Mouse (Mus musculus) induced T-regulatory cell, adult 2 months (primary cell): ENCODE measurements around the gene Zfp385c.
"Not testable (repeated sequence)": the region's sequence is repeated elsewhere in the genome, so short reads cannot be mapped to it uniquely, and the experiment has no call there.

Source experiments
- DNase-seq: peaks from one replicate; pipeline ENCODE4 v3.0.0-alpha.2; 2012; ENCODE audit warnings: low read depth

The Zfp385c gene

GRCm38 (mm10) chr11:100595533-100595932, 96.7 kb downstream of the Zfp385c start:
- DNase-seq: no peak

- DNase-seq: no peak
These were observed 97.6 kb downstream of the Zfp385c start for GRCm38 (mm10) chr11:100594608-100595007.

GRCm38 (mm10) chr11:100592346-100593046, 99.8 kb downstream of the Zfp385c start:
- no peak for DNase-seq

GRCm38 (mm10) chr11:100588462-100588861, 103.8 kb downstream of the Zfp385c start:
- DNase-seq: peak; percentile 73

- DNase-seq: no peak
These were observed 107.1 kb downstream of the Zfp385c start for GRCm38 (mm10) chr11:100585148-100585547.

GRCm38 (mm10) chr11:100584561-100584961, 107.7 kb downstream of the Zfp385c start:
- peak; percentile 50 for DNase-seq

- DNase-seq: peak; percentile 55
These were observed 109.4 kb downstream of the Zfp385c start for GRCm38 (mm10) chr11:100582836-100583235.

- not testable (repeated sequence) for DNase-seq
These were observed 109.8 kb downstream of the Zfp385c start for GRCm38 (mm10) chr11:100582413-100582812.

- DNase-seq: no peak
These were observed 110.5 kb downstream of the Zfp385c start for GRCm38 (mm10) chr11:100581756-100582155.

- no peak for DNase-seq
These were observed 112.0 kb downstream of the Zfp385c start for GRCm38 (mm10) chr11:100580275-100580674.

- DNase-seq: no peak
These were observed 113.0 kb downstream of the Zfp385c start for GRCm38 (mm10) chr11:100579116-100579799.

- DNase-seq: no peak
These were observed 114.2 kb downstream of the Zfp385c start for GRCm38 (mm10) chr11:100577852-100578599.
